Mouse (Mus musculus): ENCODE measurements around the gene Gm28305. TPM values are rescaled to one million over a fixed set of nuclear protein-coding genes. Genes with fewer than 3 reads are reported as not detected.

Gm28305 gene
- total and polyA plus RNA-seq, 3 experiments = not detected

DNA sequence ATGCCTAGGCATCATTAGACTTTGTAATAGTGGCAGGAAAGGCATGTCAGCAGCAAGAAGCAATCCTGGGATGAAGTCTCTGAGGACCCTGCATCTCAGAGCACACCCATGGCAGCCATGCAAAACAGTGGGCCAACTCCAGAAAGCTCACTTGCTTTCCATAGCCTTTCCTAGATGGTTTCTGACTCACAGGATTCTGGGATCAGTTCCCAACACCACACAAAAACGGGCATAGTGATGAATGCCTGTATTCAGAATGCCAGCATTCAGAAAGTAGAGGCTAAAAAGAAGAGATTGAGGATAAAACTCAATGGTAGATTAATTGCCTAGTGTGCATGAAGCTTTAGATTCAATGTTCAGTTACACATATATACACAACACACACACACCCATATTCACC is 25.9 kb upstream of the Gm28305 start:
- H3K9ac ChIP-seq (ENCODE audit: low read depth, low read length) = no peak overlapping the region
- intact Hi-C loops (cut with DNase I) = no loop called here
- no peak for TF ChIP-seq POLR2A (IDR thresholded peaks at IDR 0.05; ENCODE audit: insufficient read depth, low read depth, low read length)
- no peak for TF ChIP-seq EP300 (IDR thresholded peaks at IDR 0.05; ENCODE audit: insufficient read depth, low read depth, low read length)
- no peak for TF ChIP-seq CTCF (IDR thresholded peaks at IDR 0.05)
- no peak overlapping the region for H3K27ac ChIP-seq
- H3K79me2 ChIP-seq (replicated peaks; ENCODE audit: control insufficient read depth, insufficient read depth, low read length) = no peaks in the 10 kb centered on the region
- no peaks in the 10 kb centered on the region for H3K36me3 ChIP-seq (ENCODE audit: control insufficient read depth, insufficient read depth, low read length)
- DNase-seq = no peak
- no peak overlapping the region for H3K4me3 ChIP-seq
- WGBS = 77% methylated on average over 1 of the region's 1 CpGs
- H3K4me1 ChIP-seq (ENCODE audit: control insufficient read depth, insufficient read depth, low read length) = no peaks in the 10 kb centered on the region
- H3K27me3 ChIP-seq (ENCODE audit: control insufficient read depth, insufficient read depth, low read length) = no peaks in the 10 kb centered on the region

DNA sequence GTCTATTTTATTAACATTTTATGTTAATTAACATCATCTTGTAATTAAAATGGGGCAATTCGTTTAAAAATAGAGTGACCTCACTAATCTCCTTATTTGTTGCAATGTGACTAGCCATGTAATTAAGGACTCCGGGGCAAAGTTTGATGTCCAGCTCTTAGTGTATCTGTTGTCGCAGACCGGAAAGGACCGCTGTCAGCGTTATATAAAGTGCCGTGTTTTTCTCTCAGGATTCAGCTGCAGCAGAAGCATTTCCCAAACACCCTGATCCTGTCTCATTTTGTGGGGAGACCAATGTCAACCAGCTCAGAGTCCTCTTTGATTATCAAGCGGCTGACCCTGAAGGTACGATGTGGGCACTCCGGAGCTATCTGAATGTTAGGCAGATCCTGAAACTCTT is 19.4 kb upstream of the Gm28305 start:
- Histone ChIP-seq H3K79me2 (replicated peaks; ENCODE audit: control insufficient read depth, insufficient read depth, low read length) (no peaks in the 10 kb centered on the region), H3K9ac (ENCODE audit: low read depth, low read length) (no peak overlapping the region), H3K36me3 (ENCODE audit: control insufficient read depth, insufficient read depth, low read length) (no peaks in the 10 kb centered on the region), H3K27ac (no peak overlapping the region), H3K4me3 (no peak overlapping the region), H3K27me3 (ENCODE audit: control insufficient read depth, insufficient read depth, low read length) (no peaks in the 10 kb centered on the region), H3K4me1 (ENCODE audit: control insufficient read depth, insufficient read depth, low read length) (no peaks in the 10 kb centered on the region)
- WGBS = 93% methylated on average over 10 of the region's 10 CpGs
- DNase-seq = no peak
- TF ChIP-seq POLR2A (IDR thresholded peaks at IDR 0.05; ENCODE audit: insufficient read depth, low read depth, low read length) = no peak
- TF ChIP-seq EP300 (IDR thresholded peaks at IDR 0.05; ENCODE audit: insufficient read depth, low read depth, low read length) = no peak
- TF ChIP-seq CTCF (IDR thresholded peaks at IDR 0.05) = no peak
- intact Hi-C loops (cut with DNase I) = no loop called here

- no peaks in the 10 kb centered on the region for H3K27me3 ChIP-seq (ENCODE audit: control insufficient read depth, insufficient read depth, low read length)
- TF ChIP-seq CTCF (IDR thresholded peaks at IDR 0.05) (no peak), POLR2A (IDR thresholded peaks at IDR 0.05; ENCODE audit: insufficient read depth, low read depth, low read length) (no peak), EP300 (IDR thresholded peaks at IDR 0.05; ENCODE audit: insufficient read depth, low read depth, low read length) (no peak)
- H3K4me1 ChIP-seq (ENCODE audit: control insufficient read depth, insufficient read depth, low read length) = no peaks in the 10 kb centered on the region
- no peak overlapping the region for H3K4me3 ChIP-seq
- H3K36me3 ChIP-seq (ENCODE audit: control insufficient read depth, insufficient read depth, low read length) = no peaks in the 10 kb centered on the region
- H3K9ac ChIP-seq (ENCODE audit: low read depth, low read length) = no peak overlapping the region
- WGBS = 98% methylated on average over 8 of the region's 8 CpGs
- H3K27ac ChIP-seq = no peak overlapping the region
- no peak for DNase-seq
- intact Hi-C loops (cut with DNase I) = no loop called here
- no peaks in the 10 kb centered on the region for H3K79me2 ChIP-seq (replicated peaks; ENCODE audit: control insufficient read depth, insufficient read depth, low read length)
Measured at GRCm38 (mm10) chr9:104027186-104027585, 13.3 kb upstream of the Gm28305 start.

- Histone ChIP-seq H3K4me1 (ENCODE audit: control insufficient read depth, insufficient read depth, low read length) (no peaks in the 10 kb centered on the region), H3K27ac (no peak overlapping the region), H3K27me3 (ENCODE audit: control insufficient read depth, insufficient read depth, low read length) (no peaks in the 10 kb centered on the region), H3K79me2 (replicated peaks; ENCODE audit: control insufficient read depth, insufficient read depth, low read length) (no peaks in the 10 kb centered on the region), H3K4me3 (no peak overlapping the region), H3K36me3 (ENCODE audit: control insufficient read depth, insufficient read depth, low read length) (no peaks in the 10 kb centered on the region), H3K9ac (ENCODE audit: low read depth, low read length) (no peak overlapping the region)
- WGBS = 91% methylated on average over 11 of the region's 11 CpGs
- no peak for DNase-seq
- intact Hi-C loops (cut with DNase I) = no loop called here
- TF ChIP-seq CTCF (IDR thresholded peaks at IDR 0.05) (no peak), POLR2A (IDR thresholded peaks at IDR 0.05; ENCODE audit: insufficient read depth, low read depth, low read length) (no peak), EP300 (IDR thresholded peaks at IDR 0.05; ENCODE audit: insufficient read depth, low read depth, low read length) (no peak)
Measured at GRCm38 (mm10) chr9:104029861-104030260, 10.6 kb upstream of the Gm28305 start.

GRCm38 (mm10) chr9:104034231-104034630 is 6.2 kb upstream of the Gm28305 start:
- intact Hi-C loops (cut with DNase I) = no loop called here
- 85% methylated on average over 8 of the region's 8 CpGs for WGBS
- H3K27ac ChIP-seq = no peak overlapping the region
- H3K4me1 ChIP-seq (ENCODE audit: control insufficient read depth, insufficient read depth, low read length) = no peaks in the 10 kb centered on the region
- no peaks in the 10 kb centered on the region for H3K27me3 ChIP-seq (ENCODE audit: control insufficient read depth, insufficient read depth, low read length)
- no peaks in the 10 kb centered on the region for H3K79me2 ChIP-seq (replicated peaks; ENCODE audit: control insufficient read depth, insufficient read depth, low read length)
- TF ChIP-seq CTCF (IDR thresholded peaks at IDR 0.05) (no peak), POLR2A (IDR thresholded peaks at IDR 0.05; ENCODE audit: insufficient read depth, low read depth, low read length) (no peak), EP300 (IDR thresholded peaks at IDR 0.05; ENCODE audit: insufficient read depth, low read depth, low read length) (no peak)
- H3K4me3 ChIP-seq = no peak overlapping the region
- no peak overlapping the region for H3K9ac ChIP-seq (ENCODE audit: low read depth, low read length)
- DNase-seq = no peak
- no peaks in the 10 kb centered on the region for H3K36me3 ChIP-seq (ENCODE audit: control insufficient read depth, insufficient read depth, low read length)

DNA sequence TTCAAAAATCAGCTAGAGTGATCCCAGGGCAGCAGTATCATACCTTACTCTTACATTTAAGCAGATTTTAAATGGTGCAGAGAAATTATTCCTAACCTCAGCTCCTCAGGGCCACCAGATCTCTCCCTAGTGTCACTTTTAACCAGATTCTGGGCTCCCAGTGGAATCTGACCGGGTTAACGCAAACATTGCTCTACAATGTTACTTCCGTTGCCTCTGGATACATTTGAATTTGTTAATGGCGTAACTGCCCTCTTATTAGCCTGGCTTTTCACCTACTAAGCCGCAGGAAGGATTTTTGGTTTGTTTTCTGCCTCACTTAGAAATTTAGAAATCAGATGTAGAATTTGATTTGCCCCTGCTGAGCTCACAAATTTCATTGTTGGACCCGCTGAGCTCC is 5.7 kb upstream of the Gm28305 start:
- no peak overlapping the region for H3K27ac ChIP-seq
- no peaks in the 10 kb centered on the region for H3K79me2 ChIP-seq (replicated peaks; ENCODE audit: control insufficient read depth, insufficient read depth, low read length)
- no peaks in the 10 kb centered on the region for H3K36me3 ChIP-seq (ENCODE audit: control insufficient read depth, insufficient read depth, low read length)
- no peak for TF ChIP-seq CTCF (IDR thresholded peaks at IDR 0.05)
- TF ChIP-seq POLR2A (IDR thresholded peaks at IDR 0.05; ENCODE audit: insufficient read depth, low read depth, low read length) = no peak
- TF ChIP-seq EP300 (IDR thresholded peaks at IDR 0.05; ENCODE audit: insufficient read depth, low read depth, low read length) = no peak
- H3K4me3 ChIP-seq = no peak overlapping the region
- WGBS = 86% methylated on average over 6 of the region's 6 CpGs
- H3K4me1 ChIP-seq (ENCODE audit: control insufficient read depth, insufficient read depth, low read length) = no peaks in the 10 kb centered on the region
- no peaks in the 10 kb centered on the region for H3K27me3 ChIP-seq (ENCODE audit: control insufficient read depth, insufficient read depth, low read length)
- intact Hi-C loops (cut with DNase I) = loop anchor here (5.0 kb wide), 1 partner anchor 43 kb away; no protein-coding TSS in a partner anchor
- H3K9ac ChIP-seq (ENCODE audit: low read depth, low read length) = no peak overlapping the region
- no peak for DNase-seq
